Mouse (Mus musculus) hindbrain, embryonic 14.5 days (tissue): ENCODE measurements around the gene F8. TPM values are rescaled to one million over a fixed set of nuclear protein-coding genes. Genes with fewer than 3 reads are reported as not detected.
"Not testable (repeated sequence)": the region's sequence is repeated elsewhere in the genome, so short reads cannot be mapped to it uniquely, and the experiment has no call there.

Experiments used
- ATAC-seq: fragments of 200-750 bp; cut with Nextera tagmentation; 2 replicates; pipeline ENCODE4 v1.8.0; 2017; ENCODE audit warnings: moderate number of reproducible peaks, mild to moderate bottlenecking, moderate TSS enrichment, moderate library complexity; ENCODE audit not compliant: low FRiP score
- DNase-seq: peaks from one replicate; pipeline ENCODE4 v3.0.0-alpha.2; 2015; ENCODE audit warnings: low spot score
- H3K27ac ChIP-seq: fragments of 300-500 bp; sonication (generic); 2 replicates; pipeline ENCODE4 v1.5.1; 2014; ENCODE audit warnings: mild to moderate bottlenecking, moderate library complexity
- H3K27me3 ChIP-seq: fragments of 300-500 bp; sonication (generic); 2 replicates; pipeline ENCODE4 v1.6.1; 2014; ENCODE audit warnings: mild to moderate bottlenecking, low read length, mixed read lengths; ENCODE audit not compliant: control insufficient read depth, insufficient read depth
- H3K36me3 ChIP-seq: fragments of 300-500 bp; sonication (generic); replicated peaks from 2 replicates; pipeline ENCODE4 v1.6.1; 2014; ENCODE audit not compliant: control insufficient read depth, insufficient read depth
- H3K4me1 ChIP-seq: fragments of 300-500 bp; sonication (generic); replicated peaks from 2 replicates; pipeline ENCODE4 v1.6.1; 2014; ENCODE audit warnings: antibody characterized with exemption, low read length, mixed read lengths; ENCODE audit not compliant: control insufficient read depth, insufficient read depth
- H3K4me2 ChIP-seq: fragments of 300-500 bp; sonication (generic); replicated peaks from 2 replicates; pipeline ENCODE4 v1.6.1; 2014; ENCODE audit warnings: mild to moderate bottlenecking, moderate library complexity
- H3K4me3 ChIP-seq: fragments of 300-500 bp; sonication (generic); replicated peaks from 2 replicates; pipeline ENCODE4 v1.5.1; 2014; ENCODE audit warnings: mild to moderate bottlenecking, low read length
- H3K9ac ChIP-seq: fragments of 300-500 bp; sonication (generic); 2 replicates; pipeline ENCODE4 v1.6.1; 2014
- H3K9me3 ChIP-seq: fragments of 300-500 bp; sonication (generic); 2 replicates; pipeline ENCODE4 v1.6.1; 2016; ENCODE audit warnings: low read length; ENCODE audit not compliant: control insufficient read depth
- WGBS: fragments of 180-500 bp; shearing (Covaris S2); extraction: QIAGEN DNeasy Blood & Tissue Kit; methylation state at CpG from one replicate; pipeline ENCODE4 v1.1.7; 2014; 5-methylcytosine and 5-hydroxymethylcytosine counted together
- polyA plus RNA-seq: library from polyadenylated mRNA; unstranded; fragments of >200 nt; fragmentation: Nextera tagmentation; extraction: Ambion mirVana; gene quantifications from 2 replicates; pipeline ENCODE4 v1.2.1, GENCODE M21; 2014

The F8 gene
- polyA plus RNA-seq, 1 experiment from 2014 or later: 2.4 TPM

GRCm38 (mm10) chrX:75372666-75373425 is 9.6 kb downstream of the F8 start:
- ATAC-seq (no peak), DNase-seq (no peak)
- H3K4me3 ChIP-seq: no peak overlapping the region
- no peak overlapping the region for H3K9ac ChIP-seq
- H3K27ac ChIP-seq: no peak overlapping the region
- no peaks in the 10 kb centered on the region for H3K9me3 ChIP-seq
- no peak overlapping the region for H3K4me2 ChIP-seq
- H3K36me3 ChIP-seq: no peaks in the 10 kb centered on the region
- H3K4me1 ChIP-seq: no peaks in the 10 kb centered on the region
- H3K27me3 ChIP-seq: no peaks in the 10 kb centered on the region
- 87% methylated on average over 2 of the region's 2 CpGs for WGBS

- no peak for DNase-seq
Measured at GRCm38 (mm10) chrX:75370197-75370596, 12.2 kb downstream of the F8 start.

DNA sequence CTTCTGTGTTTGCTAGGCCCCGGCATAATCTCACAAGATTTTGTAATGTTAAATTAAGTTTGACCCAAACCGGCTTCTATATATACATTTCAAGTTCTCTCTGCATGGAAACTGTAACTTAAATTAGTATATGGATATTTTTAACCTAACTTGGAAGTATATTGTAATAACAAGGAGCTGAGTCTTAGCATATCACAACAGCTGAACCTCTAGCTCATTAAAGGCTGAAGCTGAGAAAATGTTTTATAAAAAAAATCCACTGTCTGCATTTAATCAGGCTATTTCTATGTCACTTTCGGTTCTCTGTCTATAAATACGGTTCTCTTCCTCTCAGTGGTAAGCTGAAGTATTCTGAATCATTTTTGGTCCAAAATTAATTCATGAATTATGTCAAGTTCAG is 58.9 kb downstream of the F8 start:
- no peak for DNase-seq
- Histone ChIP-seq H3K36me3 (no peaks in the 10 kb centered on the region), H3K4me2 (no peak overlapping the region), H3K27ac (no peak overlapping the region), H3K27me3 (no peaks in the 10 kb centered on the region), H3K4me3 (no peak overlapping the region), H3K9me3 (no peaks in the 10 kb centered on the region), H3K9ac (no peak overlapping the region), H3K4me1 (no peaks in the 10 kb centered on the region)
- WGBS: 92% methylated on average over 4 of the region's 4 CpGs
- ATAC-seq: no peak

More at GRCm38 (mm10) chrX:75370197-75370596, 12.2 kb downstream of the F8 start:
- Histone ChIP-seq H3K4me3 (no peak overlapping the region), H3K4me2 (no peak overlapping the region), H3K9me3 (no peaks in the 10 kb centered on the region), H3K27me3 (no peaks in the 10 kb centered on the region), H3K36me3 (no peaks in the 10 kb centered on the region), H3K9ac (no peak overlapping the region), H3K27ac (no peak overlapping the region), H3K4me1 (no peaks in the 10 kb centered on the region)
- ATAC-seq: no peak

DNA sequence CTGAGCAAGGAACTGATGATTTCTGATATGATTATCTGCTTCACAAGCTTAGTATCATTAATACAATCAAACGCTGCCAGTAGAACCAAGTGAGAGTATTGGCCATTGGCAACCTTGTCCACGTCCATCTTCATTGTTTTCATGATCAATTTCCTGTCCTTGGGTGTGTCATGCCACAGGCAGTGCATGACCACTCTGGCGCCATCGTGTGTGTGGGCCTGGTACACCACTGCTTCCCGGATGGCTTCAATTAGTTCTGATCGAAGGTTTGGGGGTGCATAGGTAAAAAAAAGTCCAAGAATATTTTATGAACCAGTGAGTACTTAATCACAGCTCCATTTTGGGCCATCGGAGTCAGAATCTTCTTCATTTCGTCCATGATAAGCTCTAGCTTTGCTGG is 110.7 kb downstream of the F8 start:
- H3K4me1 ChIP-seq: no peaks in the 10 kb centered on the region
- no peak for ATAC-seq
- H3K4me2 ChIP-seq: no peak overlapping the region
- no peak for DNase-seq
- H3K9me3 ChIP-seq: no peaks in the 10 kb centered on the region
- H3K9ac ChIP-seq: no peak overlapping the region
- no peaks in the 10 kb centered on the region for H3K36me3 ChIP-seq
- H3K27ac ChIP-seq: no peak overlapping the region
- H3K4me3 ChIP-seq: no peak overlapping the region
- no peaks in the 10 kb centered on the region for H3K27me3 ChIP-seq
- WGBS: 64% methylated on average over 8 of the region's 8 CpGs

- not testable (repeated sequence) for H3K27ac ChIP-seq, H3K4me3 ChIP-seq, H3K9me3 ChIP-seq, DNase-seq, ATAC-seq, H3K9ac ChIP-seq, H3K4me2 ChIP-seq, H3K36me3 ChIP-seq, H3K4me1 ChIP-seq, H3K27me3 ChIP-seq
- 72% methylated on average over 8 of the region's 8 CpGs for WGBS
Measured at GRCm38 (mm10) chrX:75233603-75234376, 148.6 kb downstream of the F8 start.

- Histone ChIP-seq H3K9me3 (no peaks in the 10 kb centered on the region), H3K27me3 (no peaks in the 10 kb centered on the region), H3K36me3 (no peaks in the 10 kb centered on the region), H3K9ac (no peak overlapping the region), H3K4me1 (no peaks in the 10 kb centered on the region), H3K4me2 (no peak overlapping the region), H3K27ac (no peak overlapping the region), H3K4me3 (no peak overlapping the region)
- 87% methylated on average over 1 of the region's 1 CpGs for WGBS
- ATAC-seq (no peak), DNase-seq (no peak)
Measured at GRCm38 (mm10) chrX:75231456-75231855, 151.0 kb downstream of the F8 start.

DNA sequence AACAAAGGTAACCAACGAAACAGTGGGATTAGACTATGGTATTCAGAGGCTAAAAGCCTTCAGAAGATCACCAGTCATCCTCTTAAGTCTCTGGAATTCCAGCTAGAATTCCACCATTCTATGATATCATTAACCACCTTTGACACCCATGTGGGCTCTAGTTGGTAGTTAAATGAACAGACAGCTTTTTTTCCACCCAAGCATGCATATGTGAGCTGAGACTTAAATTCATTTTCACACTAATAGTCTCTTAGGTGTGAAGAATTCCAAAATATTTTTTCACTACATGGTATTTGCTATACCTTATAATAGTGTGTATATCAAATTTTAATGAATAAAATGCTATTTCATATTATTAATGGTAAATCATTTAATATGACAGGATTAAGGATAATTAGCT is 218.7 kb downstream of the F8 start, which contains the start of gene Smim9:
Gene Smim9 (minus strand): TSS at position 101 of the 400 bp plus-strand sequence.
- Histone ChIP-seq H3K9ac (no peak within 1 kb of the TSS), H3K36me3 (no peaks in the 10 kb centered on the region), H3K4me1 (no peaks in the 10 kb centered on the region), H3K4me2 (no peak within 1 kb of the TSS), H3K9me3 (no peaks in the 10 kb centered on the region), H3K27ac (no peak within 1 kb of the TSS), H3K27me3 (no peaks in the 10 kb centered on the region), H3K4me3 (no peak within 1 kb of the TSS)
- ATAC-seq (no peak), DNase-seq (no peak)
- 87% methylated on average over 1 of the region's 1 CpGs for WGBS

- 32% methylated on average over 44 of the region's 49 CpGs for whole genome bisulfite sequencing
- peak; percentile 55; the same call in 1 of the 2 replicates for ATAC-seq
- H3K36me3 ChIP-seq: no peaks in the 10 kb centered on the region
- H3K9me3 ChIP-seq: no peaks in the 10 kb centered on the region
- peak overlapping the region; percentile 64 for H3K4me2 ChIP-seq
- H3K9ac ChIP-seq: peak overlapping the region; percentile 36; the same call in 1 of the 2 replicates
- no peaks in the 10 kb centered on the region for H3K27me3 ChIP-seq
- peak overlapping the region; percentile 40 for H3K4me3 ChIP-seq
- no peak for DNase-seq
- no peaks in the 10 kb centered on the region for H3K4me1 ChIP-seq
- no peak overlapping the region for H3K27ac ChIP-seq
Measured at GRCm38 (mm10) chrX:75155576-75156243, 226.7 kb downstream of the F8 start.

GRCm38 (mm10) chrX:75152249-75152648 is 230.2 kb downstream of the F8 start:
- no peak overlapping the region for H3K4me2 ChIP-seq

More at GRCm38 (mm10) chrX:75152249-75152648, 230.2 kb downstream of the F8 start:
- H3K27me3 ChIP-seq: no peaks in the 10 kb centered on the region
- no peak overlapping the region for H3K27ac ChIP-seq
- no peaks in the 10 kb centered on the region for H3K9me3 ChIP-seq
- H3K9ac ChIP-seq: no peak overlapping the region
- no peak overlapping the region for H3K4me3 ChIP-seq
- H3K4me1 ChIP-seq: no peaks in the 10 kb centered on the region
- no peak for ATAC-seq
- no peaks in the 10 kb centered on the region for H3K36me3 ChIP-seq
- 50% methylated on average over 1 of the region's 1 CpGs for WGBS
- DNase-seq: no peak
